Mouse (Mus musculus): ENCODE results near the gene Sipa1l1.

The Sipa1l1 gene

GRCm38 (mm10) chr12:82340196-82340918 lies 171.2 kb downstream of the Sipa1l1 start:
- no peak for DNase-seq

GRCm38 (mm10) chr12:82341181-82341580 lies 172.1 kb downstream of the Sipa1l1 start:
- DNase-seq, result no peak

- DNase-seq, result no peak
Observed at GRCm38 (mm10) chr12:82341696-82342095, 172.6 kb downstream of the Sipa1l1 start.

- no peak for DNase-seq
Observed at GRCm38 (mm10) chr12:82350082-82350481, 181.0 kb downstream of the Sipa1l1 start.

GRCm38 (mm10) chr12:82350891-82351290 lies 181.8 kb downstream of the Sipa1l1 start:
- DNase-seq, result no peak

GRCm38 (mm10) chr12:82353660-82354059 lies 184.5 kb downstream of the Sipa1l1 start:
- DNase-seq, result no peak

- DNase-seq, result no peak
Observed at GRCm38 (mm10) chr12:82355419-82356149, 186.5 kb downstream of the Sipa1l1 start.

GRCm38 (mm10) chr12:82356476-82356875 lies 187.4 kb downstream of the Sipa1l1 start:
- no peak for DNase-seq

- no peak for DNase-seq
Observed at GRCm38 (mm10) chr12:82357431-82357830, 188.3 kb downstream of the Sipa1l1 start.

GRCm38 (mm10) chr12:82362796-82363195 lies 193.7 kb downstream of the Sipa1l1 start:
- no peak for DNase-seq

- DNase-seq, result no peak
Observed at GRCm38 (mm10) chr12:82364186-82364585, 195.1 kb downstream of the Sipa1l1 start.

- no peak for DNase-seq
Observed at GRCm38 (mm10) chr12:82365276-82365875, 196.3 kb downstream of the Sipa1l1 start.

GRCm38 (mm10) chr12:82366754-82367153 lies 197.6 kb downstream of the Sipa1l1 start:
- DNase-seq, result no peak

- DNase-seq, result no peak
Observed at GRCm38 (mm10) chr12:82367345-82367744, 198.2 kb downstream of the Sipa1l1 start.

GRCm38 (mm10) chr12:82367986-82368385 lies 198.9 kb downstream of the Sipa1l1 start:
- no peak for DNase-seq

- no peak for DNase-seq
Observed at GRCm38 (mm10) chr12:82369402-82370160, 200.5 kb downstream of the Sipa1l1 start.

GRCm38 (mm10) chr12:82371266-82371665 lies 202.1 kb downstream of the Sipa1l1 start:
- DNase-seq, result no peak

- no peak for DNase-seq
Observed at GRCm38 (mm10) chr12:82374020-82374419, 204.9 kb downstream of the Sipa1l1 start.

GRCm38 (mm10) chr12:82382932-82383331 lies 213.8 kb downstream of the Sipa1l1 start:
- DNase-seq, result no peak

- DNase-seq, result no peak
Observed at GRCm38 (mm10) chr12:82384719-82385118, 215.6 kb downstream of the Sipa1l1 start.

GRCm38 (mm10) chr12:82387042-82387441 lies 217.9 kb downstream of the Sipa1l1 start:
- no peak for DNase-seq

GRCm38 (mm10) chr12:82387647-82388046 lies 218.5 kb downstream of the Sipa1l1 start:
- DNase-seq, result no peak

GRCm38 (mm10) chr12:82388144-82388543 lies 219.0 kb downstream of the Sipa1l1 start:
- DNase-seq, result no peak

Data from thymus, postnatal 36 days (tissue).